Comparison of ENCODE assay signal across 8 mouse cellular contexts in genomic region chrX:7879819-7880218, GRCm38 (mm10). TPM values are rescaled to one million over a fixed set of nuclear protein-coding genes. Genes with fewer than 3 reads are reported as not detected.
DNase-seq lines count a peak whose midpoint lies in the region; ATAC-seq and TF ChIP-seq lines count a peak whose summit lies in the region.

No protein-coding gene starts in this region.

- H3K27ac ChIP-seq in forebrain, embryonic 14.5 days (ENCODE audit: low read depth, low read length), result no peak overlapping the region
- no peak overlapping the region for H3K27ac ChIP-seq in liver, embryonic 16.5 days (ENCODE audit: low read length)
- no peak overlapping the region for H3K27ac ChIP-seq in neural tube, embryonic 12.5 days

- H3K27me3 ChIP-seq in E14TG2a.4 (ENCODE audit: insufficient read depth, low read length), result no peaks in the 10 kb centered on the region
- no peaks in the 10 kb centered on the region for H3K27me3 ChIP-seq in forebrain, embryonic 14.5 days (replicated peaks; ENCODE audit: control insufficient read depth, insufficient read depth, low read length)
- peaks cover 2% of the 10 kb centered on the region; the same call in 1 of the 2 replicates for H3K27me3 ChIP-seq in liver, embryonic 16.5 days (ENCODE audit: control insufficient read depth, insufficient read depth, low read depth, low read length)
- H3K27me3 ChIP-seq in neural tube, embryonic 12.5 days (replicated peaks), result no peaks in the 10 kb centered on the region

- peak; percentile 34 for TF ChIP-seq CTCF in E14TG2a.4 (conservative IDR thresholded peaks at IDR 0.05; ENCODE audit: low read length)

- peak overlapping the region; percentile 84 for H3K4me2 ChIP-seq in forebrain, embryonic 14.5 days (ENCODE audit: low read length)
- H3K4me2 ChIP-seq in liver, embryonic 16.5 days (ENCODE audit: low read depth, low read length), result 0 out of 2 replicates have a peak overlapping the region, but pooled peaks have one; percentile 24
- peak overlapping the region; percentile 44 for H3K4me2 ChIP-seq in neural tube, embryonic 12.5 days (replicated peaks)

- intact Hi-C loops in heart, postnatal 14 days (cut with DNase I), result loop anchor here (5.0 kb wide), 1 partner anchor 38 kb away; the partner anchor contains the start of gene Otud5

- H3K36me3 ChIP-seq in E14TG2a.4 (ENCODE audit: insufficient read depth, low read length), result peaks cover 19% of the 10 kb centered on the region
- no peaks in the 10 kb centered on the region for H3K36me3 ChIP-seq in forebrain, embryonic 14.5 days (ENCODE audit: control insufficient read depth, insufficient read depth, low read length)
- H3K36me3 ChIP-seq in liver, embryonic 16.5 days (ENCODE audit: control insufficient read depth, insufficient read depth), result peaks cover 6% of the 10 kb centered on the region
- no peaks in the 10 kb centered on the region for H3K36me3 ChIP-seq in neural tube, embryonic 12.5 days

- WGBS in forebrain, embryonic 14.5 days, result 25% methylated on average over 11 of the region's 11 CpGs
- 10% methylated on average over 11 of the region's 11 CpGs for WGBS in liver, embryonic 16.5 days (ENCODE audit: insufficient replicate concordance)
- WGBS in neural tube, embryonic 12.5 days, result 17% methylated on average over 11 of the region's 11 CpGs

- H3K4me1 ChIP-seq in E14TG2a.4 (replicated peaks; ENCODE audit: low read depth, low read length), result peaks cover 31% of the 10 kb centered on the region
- peaks cover 1% of the 10 kb centered on the region for H3K4me1 ChIP-seq in forebrain, embryonic 14.5 days (ENCODE audit: control insufficient read depth, insufficient read depth, low read length)
- peaks cover 15% of the 10 kb centered on the region for H3K4me1 ChIP-seq in liver, embryonic 16.5 days (ENCODE audit: control insufficient read depth, low read depth, low read length)
- 0 out of 2 replicates have a peak, but pooled peaks cover 7% of the 10 kb centered on the region for H3K4me1 ChIP-seq in neural tube, embryonic 12.5 days

- DNase-seq in c-Kit-positive CD71-positive TER-119-positive erythroid progenitor cells, embryonic 14.5 days (ENCODE audit: low spot score), result peak; percentile 42
- peak; percentile 79 for DNase-seq in forebrain, embryonic 14.5 days (ENCODE audit: low spot score)
- DNase-seq in heart, postnatal 14 days, result peak; percentile 36 to 61
- peak; percentile 59 to 75 for DNase-seq in kidney, postnatal 4 days
- peak; percentile 72 for DNase-seq in telencephalon, adult 2 months (ENCODE audit: low read depth, low spot score)

- H3K9ac ChIP-seq in forebrain, embryonic 14.5 days (ENCODE audit: low read length), result peak overlapping the region; percentile 25; the same call in 1 of the 2 replicates
- no peak overlapping the region for H3K9ac ChIP-seq in liver, embryonic 16.5 days (ENCODE audit: low read depth, low read length)
- H3K9ac ChIP-seq in neural tube, embryonic 12.5 days, result no peak overlapping the region

- peak; percentile 54 for ATAC-seq in forebrain, embryonic 14.5 days
- no peak for ATAC-seq in liver, embryonic 16.5 days (ENCODE audit: low read depth)
- ATAC-seq in neural tube, embryonic 12.5 days (ENCODE audit: low FRiP score, low read depth), result peak; percentile 36; the same call in 1 of the 2 replicates

- no peaks in the 10 kb centered on the region for H3K9me3 ChIP-seq in E14TG2a.4 (ENCODE audit: low read length)
- H3K9me3 ChIP-seq in forebrain, embryonic 14.5 days (replicated peaks; ENCODE audit: control insufficient read depth, low read length), result no peaks in the 10 kb centered on the region
- no peaks in the 10 kb centered on the region for H3K9me3 ChIP-seq in liver, embryonic 16.5 days (replicated peaks; ENCODE audit: control insufficient read depth, low read length)
- no peaks in the 10 kb centered on the region; the same call in 1 of the 2 replicates for H3K9me3 ChIP-seq in neural tube, embryonic 12.5 days

- peak overlapping the region; percentile 88 for H3K4me3 ChIP-seq in E14TG2a.4 (replicated peaks; ENCODE audit: low read length)
- 0 out of 2 replicates have a peak overlapping the region, but pooled peaks have one; percentile 45 for H3K4me3 ChIP-seq in forebrain, embryonic 14.5 days (ENCODE audit: low read depth, low read length)
- H3K4me3 ChIP-seq in liver, embryonic 16.5 days (ENCODE audit: low read depth, low read length), result no peak overlapping the region
- no peak overlapping the region for H3K4me3 ChIP-seq in neural tube, embryonic 12.5 days

RNA-seq across cellular contexts. Expression of gene Pim2, which starts 1.8 kb away (rescaled TPM):
- polyA plus RNA-seq in forebrain, embryonic 14.5 days (2014; fragmentation: Nextera tagmentation; extraction: Ambion mirVana), result 11.3 and 15.1 TPM in 2 replicates
- 1 to 10 TPM; 2.5 to 3.5 TPM for total RNA-seq in heart, postnatal 14 days (2021)
- 3.1 and 3.5 TPM in 2 replicates for polyA plus RNA-seq in liver, embryonic 16.5 days (2015; fragmentation: Nextera tagmentation; extraction: Ambion mirVana)
- polyA plus RNA-seq in neural tube, embryonic 12.5 days (2016; fragmentation: Nextera tagmentation; extraction: Ambion mirVana), result 9.3 and 12.8 TPM in 2 replicates

RNA-seq across cellular contexts. Expression of gene Slc35a2, which starts 4.0 kb away (rescaled TPM):
- 17.1 and 17.8 TPM in 2 replicates for polyA plus RNA-seq in forebrain, embryonic 14.5 days (2014; fragmentation: Nextera tagmentation; extraction: Ambion mirVana)
- 10 to 100 TPM; 14.1 to 14.7 TPM for total RNA-seq in heart, postnatal 14 days (2021)
- 13.5 and 14.2 TPM in 2 replicates for polyA plus RNA-seq in liver, embryonic 16.5 days (2015; fragmentation: Nextera tagmentation; extraction: Ambion mirVana)
- polyA plus RNA-seq in neural tube, embryonic 12.5 days (2016; fragmentation: Nextera tagmentation; extraction: Ambion mirVana), result 35.4 and 36.5 TPM in 2 replicates

RNA-seq across cellular contexts. Expression of gene Pqbp1, which starts 19.2 kb away (rescaled TPM):
- 144 and 172 TPM in 2 replicates for polyA plus RNA-seq in forebrain, embryonic 14.5 days (2014; fragmentation: Nextera tagmentation; extraction: Ambion mirVana)
- total RNA-seq in heart, postnatal 14 days (2021), result 10 to 100 TPM; 22.5 to 26.4 TPM
- 36.8 and 38.6 TPM in 2 replicates for polyA plus RNA-seq in liver, embryonic 16.5 days (2015; fragmentation: Nextera tagmentation; extraction: Ambion mirVana)
- 179 and 180 TPM in 2 replicates for polyA plus RNA-seq in neural tube, embryonic 12.5 days (2016; fragmentation: Nextera tagmentation; extraction: Ambion mirVana)

RNA-seq across cellular contexts. Expression of gene Timm17b, which starts 19.3 kb away (rescaled TPM):
- polyA plus RNA-seq in forebrain, embryonic 14.5 days (2014; fragmentation: Nextera tagmentation; extraction: Ambion mirVana), result 193 and 227 TPM in 2 replicates
- total RNA-seq in heart, postnatal 14 days (2021), result 10 to 100 TPM; 30.8 to 42.9 TPM
- polyA plus RNA-seq in liver, embryonic 16.5 days (2015; fragmentation: Nextera tagmentation; extraction: Ambion mirVana), result 90.8 and 94.9 TPM in 2 replicates
- polyA plus RNA-seq in neural tube, embryonic 12.5 days (2016; fragmentation: Nextera tagmentation; extraction: Ambion mirVana), result 143 and 147 TPM in 2 replicates

RNA-seq across cellular contexts. Expression of gene Gm10491, which starts 27.8 kb away (rescaled TPM):
- polyA plus RNA-seq in forebrain, embryonic 14.5 days (2014; fragmentation: Nextera tagmentation; extraction: Ambion mirVana), result not detected in 2 replicates
- total RNA-seq in heart, postnatal 14 days (2021), result not detected
- not detected in 2 replicates for polyA plus RNA-seq in liver, embryonic 16.5 days (2015; fragmentation: Nextera tagmentation; extraction: Ambion mirVana)
- polyA plus RNA-seq in neural tube, embryonic 12.5 days (2016; fragmentation: Nextera tagmentation; extraction: Ambion mirVana), result not detected in 2 replicates

Comparison
In these comparisons a context has a peak if more than half of its experiments do, and no peak if none do; other contexts are left out.
1. H3K4me3 ChIP-seq: peak in E14TG2a.4 (single experiment) and forebrain, embryonic 14.5 days (single experiment); none in liver, embryonic 16.5 days (single experiment) and neural tube, embryonic 12.5 days (single experiment).
2. H3K4me2 ChIP-seq: peak in every context shown above with its lines; median percentile 84 in forebrain, embryonic 14.5 days; 44 in neural tube, embryonic 12.5 days; 24 in liver, embryonic 16.5 days.
3. Peak in every context shown above with its lines, with median percentiles within 50 percentile points of each other: DNase-seq.